In the genomic region with DNA sequence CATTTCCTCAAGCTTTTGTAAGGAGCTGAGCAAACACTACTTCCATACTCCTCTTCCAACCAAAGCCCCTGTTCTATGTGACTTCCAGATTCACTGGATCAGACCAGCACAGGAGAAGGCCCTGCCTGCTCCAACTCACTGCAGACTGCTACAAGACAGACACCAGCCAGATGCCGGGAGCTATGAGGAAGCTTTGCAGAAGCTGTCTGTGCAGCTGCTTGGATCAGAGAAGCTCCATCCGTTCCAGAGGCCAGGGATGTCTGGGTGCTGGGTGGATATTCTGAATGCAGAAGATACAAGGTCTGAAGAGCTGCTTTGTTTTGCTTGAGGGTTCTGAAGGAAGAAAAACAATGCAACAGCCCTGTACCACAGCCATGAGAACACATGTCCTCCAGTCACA, we compare ENCODE assay signal across 19 mouse cellular contexts. TPM values are rescaled to one million over a fixed set of nuclear protein-coding genes. Genes with fewer than 3 reads are reported as not detected.
DNase-seq lines count a peak whose midpoint lies in the region; ATAC-seq and TF ChIP-seq lines count a peak whose summit lies in the region.
"Had no signal": no experiment of that assay in that cellular context is flagged by ENCODE, and none has a peak within 500 bp of the region (broad histone marks: within the 10 kb centered on the region; RNA-seq: fewer than 3 reads in every experiment).

No protein-coding gene starts in this region.

- H3K4me1 ChIP-seq in heart, embryonic 12.5 days (replicated peaks) = peaks cover 12% of the 10 kb centered on the region
- H3K4me1 ChIP-seq in cortical plate, adult 2 months (ENCODE audit: control insufficient read depth, insufficient read depth, low read length) = peaks cover 13% of the 10 kb centered on the region
- H3K4me1 ChIP-seq: forebrain, embryonic 15.5 days had no signal

- H3K27me3 ChIP-seq in heart, embryonic 12.5 days (replicated peaks) = no peaks in the 10 kb centered on the region
- H3K27me3 ChIP-seq: forebrain, embryonic 15.5 days; hindbrain, embryonic 13.5 days; Patski had no signal

- no peak for TF ChIP-seq CTCF in left cerebral cortex, adult 2 months (IDR thresholded peaks at IDR 0.05)
- TF ChIP-seq CTCF in cortical plate, adult 2 months (IDR thresholded peaks at IDR 0.05; ENCODE audit: extremely low read depth, insufficient read depth, low read length) = no peak

- 42% methylated on average over 2 of the region's 2 CpGs for WGBS in heart, embryonic 12.5 days

- H3K4me3 ChIP-seq in heart, embryonic 12.5 days = no peak overlapping the region
- no peak overlapping the region for H3K4me3 ChIP-seq in left cerebral cortex, adult 2 months
- no peak overlapping the region for H3K4me3 ChIP-seq in cortical plate, adult 2 months (ENCODE audit: insufficient read depth, low read length)
- H3K4me3 ChIP-seq: forebrain, embryonic 15.5 days; hindbrain, embryonic 13.5 days had no signal

- no peak overlapping the region for H3K4me2 ChIP-seq in heart, embryonic 12.5 days
- H3K4me2 ChIP-seq: forebrain, embryonic 15.5 days; hindbrain, embryonic 13.5 days had no signal

- no peak for ATAC-seq in heart, embryonic 12.5 days (ENCODE audit: insufficient number of reproducible peaks, low FRiP score)
- ATAC-seq: activated CD4-positive, CD25-positive, alpha-beta regulatory T cell, adult 4 months; forebrain, embryonic 15.5 days; hindbrain, postnatal 0 days; Patski had no signal

- peak; percentile 8 for DNase-seq in gastrocnemius, postnatal 25 days
- DNase-seq in gastrocnemius, adult 18-20 months (ENCODE audit: low spot score) = no peak
- DNase-seq in heart, postnatal 14 days = peak; percentile 14 to 24
- no peak for DNase-seq in left cerebral cortex, adult 2 months (ENCODE audit: extremely low spot score in 1 of 2, low spot score in 2 of 2)
- no peak for DNase-seq in left cerebral cortex, postnatal 25 days (ENCODE audit: low spot score in 2 of 2)
- DNase-seq in kidney, adult 11 months = no peak
- DNase-seq: adrenal gland, postnatal 14 days; cerebellum, adult 18-20 months; cerebellum, adult 9-11 months; cerebellum, postnatal 36 days; gastrocnemius, postnatal 10 days; kidney, adult 18-20 months had no signal

- no peaks in the 10 kb centered on the region for H3K36me3 ChIP-seq in heart, embryonic 12.5 days
- H3K36me3 ChIP-seq: forebrain, embryonic 15.5 days; hindbrain, embryonic 13.5 days had no signal

- no peak for TF ChIP-seq POLR2A in cortical plate, adult 2 months (IDR thresholded peaks at IDR 0.05; ENCODE audit: extremely low read depth, insufficient read depth, low read length)

- H3K9me3 ChIP-seq in heart, embryonic 12.5 days (replicated peaks) = no peaks in the 10 kb centered on the region
- H3K9me3 ChIP-seq: forebrain, embryonic 15.5 days; hindbrain, embryonic 13.5 days had no signal

- intact Hi-C loops in heart, postnatal 14 days (cut with DNase I) = no loop called here
- intact Hi-C loops in left cerebral cortex, adult 2 months (cut with DNase I) = no loop called here
- intact Hi-C loops in left cerebral cortex, postnatal 25 days (cut with DNase I) = no loop called here

- H3K27ac ChIP-seq in heart, embryonic 12.5 days (ENCODE audit: poor library complexity, severe bottlenecking) = no peak overlapping the region
- peak overlapping the region; percentile 62 for H3K27ac ChIP-seq in left cerebral cortex, adult 2 months
- 0 out of 2 replicates have a peak overlapping the region, but pooled peaks have one; percentile 27 for H3K27ac ChIP-seq in cortical plate, adult 2 months (ENCODE audit: insufficient read depth, low read length)
- H3K27ac ChIP-seq: forebrain, embryonic 15.5 days; hindbrain, embryonic 13.5 days; hindbrain, postnatal 0 days had no signal

- H3K9ac ChIP-seq in heart, embryonic 12.5 days = no peak overlapping the region
- H3K9ac ChIP-seq: forebrain, embryonic 15.5 days; hindbrain, embryonic 13.5 days had no signal

RNA-seq across cellular contexts. Expression of a gene that starts 59.1 kb away (rescaled TPM):
- 1 to 10 TPM in 1 of 2 experiments, under 1 TPM in 1; 0.49 to 1.7 TPM for total RNA-seq in gastrocnemius, postnatal 25 days (2021)
- total RNA-seq in gastrocnemius, adult 18-20 months (2021) = under 1 TPM; 0.34 to 0.69 TPM
- 1 to 10 TPM; 4.1 to 4.2 TPM for total RNA-seq in heart, postnatal 14 days (2021)
- 14.0 and 18.0 TPM in 2 replicates for polyA plus RNA-seq in heart, embryonic 12.5 days (2016; fragmentation: Nextera tagmentation; extraction: Ambion mirVana)
- 100 to 1,000 TPM in 1 of 2 experiments, 10 to 100 TPM in 1; 94.7 to 129 TPM for total RNA-seq in left cerebral cortex, adult 2 months (2021)
- total RNA-seq in left cerebral cortex, postnatal 25 days (2021) = 100 to 1,000 TPM; 117 to 125 TPM
- 123 and 124 TPM in 2 replicates for polyA plus RNA-seq in cortical plate, adult 2 months (2012; rRNA removed)

Comparison
In these comparisons a context has a peak if more than half of its experiments do, and no peak if none do; other contexts are left out.
1. DNase-seq: peak in gastrocnemius, postnatal 25 days (single experiment) and heart, postnatal 14 days (2 of 2); none in gastrocnemius, adult 18-20 months (single experiment), left cerebral cortex, adult 2 months (0 of 2), left cerebral cortex, postnatal 25 days (0 of 2) and kidney, adult 11 months (single experiment).
2. RNA of a gene that starts 59.1 kb away (total RNA-seq): 94.7 to 129 TPM in left cerebral cortex, adult 2 months and 117 to 125 TPM in left cerebral cortex, postnatal 25 days; 4.1 to 4.2 TPM in heart, postnatal 14 days, 0.49 to 1.7 TPM in gastrocnemius, postnatal 25 days and 0.34 to 0.69 TPM in gastrocnemius, adult 18-20 months; every median in the first group is over 10 times any median in the second.